Mouse (Mus musculus): ENCODE results near the gene Frmd6. TPM values are rescaled to one million over a fixed set of nuclear protein-coding genes. Genes with fewer than 3 reads are reported as not detected.

Gene Frmd6
- polyA plus RNA-seq, 1 experiment from 2014 or later, result 13.3 TPM

DNA sequence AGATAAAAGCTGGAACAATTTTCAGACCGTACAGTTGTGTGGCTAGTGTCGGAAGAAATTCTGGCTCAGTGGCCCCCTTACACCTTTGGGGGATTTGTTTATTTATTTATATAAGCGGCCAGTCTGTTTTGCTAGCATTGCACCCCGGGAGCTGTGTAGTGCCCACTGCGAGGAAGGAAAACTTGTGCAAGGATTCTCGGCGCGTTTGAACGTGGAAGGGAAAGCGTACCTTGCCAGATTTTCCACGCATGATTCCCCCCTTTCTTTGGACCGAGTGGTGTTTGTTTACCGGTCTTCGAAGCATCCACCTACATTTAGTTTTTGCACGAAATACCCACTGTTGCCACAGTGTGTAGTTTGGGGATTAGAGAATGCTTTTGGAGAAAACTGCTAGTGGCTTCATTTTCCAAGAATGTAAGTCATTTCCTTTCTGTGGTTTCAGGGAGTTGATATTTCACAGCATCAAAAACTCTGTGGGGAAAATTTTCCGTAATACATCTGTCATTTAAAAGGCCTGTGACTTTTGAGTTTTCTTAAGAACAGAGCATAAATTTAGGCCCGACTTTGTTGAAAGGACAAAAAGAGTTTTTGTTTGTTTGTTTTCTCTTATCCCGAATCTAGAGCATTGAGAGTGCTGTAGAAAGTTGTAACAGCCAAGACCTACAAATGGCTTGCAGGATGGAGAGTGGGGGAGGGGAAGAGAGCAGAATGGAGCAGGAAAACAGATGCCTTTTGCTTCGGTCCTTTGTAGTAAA lies 1.2 kb downstream of the Frmd6 start:
- H3K36me3 ChIP-seq (ENCODE audit: inconsistent target), result no peaks in the 10 kb centered on the region
- H3K4me3 ChIP-seq (ENCODE audit: inconsistent target), result peak overlapping the region; percentile 59
- H3K27ac ChIP-seq, result peak overlapping the region; percentile 15; the same call in 1 of the 2 replicates
- H3K79me2 ChIP-seq (ENCODE audit: inconsistent target), result peaks cover 45% of the 10 kb centered on the region
- WGBS (ENCODE audit: missing documents), result 8% methylated on average over 19 of the region's 19 CpGs

DNA sequence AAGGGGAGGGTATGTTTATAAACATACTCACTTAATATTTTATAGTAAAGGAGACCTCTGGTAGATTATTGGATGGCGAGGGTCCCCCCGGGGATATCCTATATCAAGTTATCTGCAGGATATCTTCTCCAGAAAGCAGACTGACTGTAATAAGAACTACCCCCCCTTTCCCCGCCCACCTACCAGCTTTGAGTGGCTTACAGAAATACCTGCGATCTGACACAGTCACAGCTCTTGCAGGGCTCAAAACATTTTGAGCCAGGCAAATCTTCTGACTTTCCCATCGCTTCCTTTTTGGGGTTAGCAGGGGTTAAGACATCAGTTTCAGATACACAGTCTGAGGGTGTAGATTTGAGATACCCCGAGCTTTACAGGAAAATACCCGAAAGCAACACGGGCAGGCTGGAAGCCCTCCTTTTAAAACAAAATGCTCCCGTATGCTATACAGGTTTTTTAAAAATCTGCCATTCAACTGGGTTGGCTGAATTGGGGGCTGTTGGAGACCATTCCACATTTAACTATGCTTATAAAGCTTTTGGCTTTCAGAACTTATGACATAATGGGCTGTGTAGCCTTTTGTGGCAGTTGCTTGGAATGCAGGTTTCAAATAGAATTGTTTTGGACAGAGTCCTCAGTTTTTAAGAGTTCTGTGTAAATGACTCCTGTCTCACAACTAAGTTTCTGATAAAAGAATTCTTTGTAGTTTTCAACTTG lies 2.0 kb downstream of the Frmd6 start:
- 41% methylated on average over 9 of the region's 9 CpGs for WGBS (ENCODE audit: missing documents)
- H3K4me3 ChIP-seq (ENCODE audit: inconsistent target), result no peak overlapping the region
- no peaks in the 10 kb centered on the region for H3K36me3 ChIP-seq (ENCODE audit: inconsistent target)
- peaks cover 45% of the 10 kb centered on the region for H3K79me2 ChIP-seq (ENCODE audit: inconsistent target)
- H3K27ac ChIP-seq, result no peak overlapping the region

DNA sequence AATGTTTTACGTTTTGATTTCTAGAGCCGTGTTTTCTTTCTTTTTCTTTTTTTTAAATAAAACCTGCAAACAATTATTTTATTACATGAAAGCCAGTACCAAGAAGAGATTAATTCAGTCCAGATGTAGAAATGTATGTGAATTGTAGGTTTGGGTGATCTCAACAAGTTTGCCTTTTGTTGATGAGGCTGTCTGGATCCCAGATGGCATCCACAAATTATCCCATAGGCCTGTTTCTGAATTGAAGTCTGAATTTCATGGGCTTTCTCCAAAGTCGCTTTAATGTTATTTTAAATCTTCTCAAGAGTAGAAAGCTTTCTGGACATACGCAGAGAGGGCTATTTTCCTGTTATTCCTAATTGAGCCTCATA lies 2.6 kb downstream of the Frmd6 start:
- Histone ChIP-seq H3K36me3 (ENCODE audit: inconsistent target) (no peaks in the 10 kb centered on the region), H3K4me3 (ENCODE audit: inconsistent target) (no peak overlapping the region), H3K27ac (no peak overlapping the region), H3K79me2 (ENCODE audit: inconsistent target) (peaks cover 45% of the 10 kb centered on the region)
- WGBS (ENCODE audit: missing documents), result 98% methylated on average over 4 of the region's 4 CpGs

DNA sequence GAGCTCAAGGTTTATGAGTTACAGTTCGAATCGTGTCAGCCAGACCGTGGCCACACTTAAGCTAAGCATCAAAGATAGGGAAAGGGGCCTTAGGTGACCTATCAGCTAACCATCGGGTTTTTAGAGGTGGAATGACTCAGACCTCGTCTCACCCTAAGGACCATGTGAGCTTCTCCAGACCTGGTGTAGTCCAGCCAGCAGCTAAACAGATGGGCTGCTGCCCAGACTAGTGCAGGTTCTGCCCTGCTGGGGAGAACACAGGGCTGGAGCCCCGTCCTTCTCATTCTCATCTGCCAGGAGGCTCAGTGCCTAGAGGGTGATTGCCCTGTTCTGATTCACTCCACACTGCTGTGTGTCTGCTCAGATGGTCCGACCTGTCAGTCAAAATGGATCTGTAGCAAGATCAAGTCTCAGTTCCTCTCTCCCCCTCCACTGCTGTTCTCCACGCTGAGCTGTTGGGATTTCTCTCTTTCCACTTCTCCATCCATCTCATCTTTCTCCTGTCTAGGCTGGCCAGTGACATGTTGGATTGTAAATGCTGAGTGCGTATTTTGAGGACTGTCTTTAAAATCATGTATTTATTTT lies 5.8 kb downstream of the Frmd6 start:
- WGBS (ENCODE audit: missing documents), result 68% methylated on average over 9 of the region's 9 CpGs
- Histone ChIP-seq H3K79me2 (ENCODE audit: inconsistent target) (peaks cover 55% of the 10 kb centered on the region), H3K4me3 (ENCODE audit: inconsistent target) (no peak overlapping the region), H3K36me3 (ENCODE audit: inconsistent target) (no peaks in the 10 kb centered on the region), H3K27ac (no peak overlapping the region)

DNA sequence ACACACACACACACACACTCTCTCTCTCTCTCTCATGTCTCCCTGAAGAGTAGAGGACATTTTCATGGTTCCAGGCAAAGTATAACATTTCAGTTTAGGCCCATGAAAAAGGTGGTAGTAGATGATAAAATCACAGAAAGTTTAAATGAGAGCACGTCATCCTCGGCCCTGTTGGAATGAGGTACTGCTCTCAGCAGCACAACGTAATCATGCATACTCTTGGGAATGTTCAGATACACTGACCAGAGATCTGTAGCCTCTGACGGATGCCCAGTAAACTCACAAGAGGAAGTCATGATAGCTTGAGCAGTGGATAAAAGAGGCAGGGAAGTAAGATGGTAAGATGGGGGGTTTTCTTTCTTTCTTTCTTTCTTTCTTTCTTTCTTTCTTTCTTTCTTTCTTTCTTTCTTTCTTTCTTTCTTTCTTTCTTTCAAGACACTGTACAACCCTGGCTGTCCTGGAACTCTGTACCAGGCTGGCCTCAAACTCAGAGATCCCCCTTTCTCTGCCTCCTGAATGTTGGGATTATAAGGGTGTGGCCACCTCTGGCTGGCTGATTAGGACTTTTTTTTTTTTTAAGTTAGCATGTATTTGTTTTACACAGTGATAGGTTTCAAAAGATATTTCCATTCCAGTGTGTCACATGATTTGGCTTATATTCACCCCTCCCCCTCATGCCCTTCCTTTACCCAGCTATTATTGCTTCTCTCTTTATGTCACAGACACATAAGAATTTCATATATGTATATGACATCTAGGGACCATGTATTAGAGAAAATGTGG lies 7.1 kb downstream of the Frmd6 start:
- H3K36me3 ChIP-seq (ENCODE audit: inconsistent target), result no peaks in the 10 kb centered on the region
- H3K27ac ChIP-seq, result no peak overlapping the region
- WGBS (ENCODE audit: missing documents), result 67% methylated on average over 4 of the region's 4 CpGs
- H3K79me2 ChIP-seq (ENCODE audit: inconsistent target), result peaks cover 44% of the 10 kb centered on the region
- H3K4me3 ChIP-seq (ENCODE audit: inconsistent target), result no peak overlapping the region

DNA sequence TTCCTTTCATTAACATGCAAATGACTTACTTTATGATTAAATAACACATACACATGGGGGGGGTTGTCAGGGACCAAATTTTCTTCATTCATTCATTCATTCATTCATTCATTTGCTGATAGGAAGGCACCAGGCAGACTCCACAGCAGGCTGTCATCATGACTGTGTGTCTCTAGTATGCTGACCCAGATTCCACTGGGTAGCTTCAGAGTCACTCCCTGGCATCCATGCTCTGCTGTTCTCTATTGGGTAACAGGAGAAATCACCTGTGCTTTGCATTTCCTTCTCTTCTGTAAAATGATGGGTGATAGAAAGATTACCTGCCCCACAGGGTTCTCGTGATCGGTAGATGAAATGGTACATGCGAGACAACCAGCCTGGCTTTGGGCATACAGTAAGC lies 7.7 kb downstream of the Frmd6 start:
- WGBS (ENCODE audit: missing documents), result 100% methylated on average over 3 of the region's 3 CpGs
- H3K4me3 ChIP-seq (ENCODE audit: inconsistent target), result no peak overlapping the region
- no peaks in the 10 kb centered on the region for H3K36me3 ChIP-seq (ENCODE audit: inconsistent target)
- H3K79me2 ChIP-seq (ENCODE audit: inconsistent target), result peaks cover 41% of the 10 kb centered on the region
- H3K27ac ChIP-seq, result no peak overlapping the region

DNA sequence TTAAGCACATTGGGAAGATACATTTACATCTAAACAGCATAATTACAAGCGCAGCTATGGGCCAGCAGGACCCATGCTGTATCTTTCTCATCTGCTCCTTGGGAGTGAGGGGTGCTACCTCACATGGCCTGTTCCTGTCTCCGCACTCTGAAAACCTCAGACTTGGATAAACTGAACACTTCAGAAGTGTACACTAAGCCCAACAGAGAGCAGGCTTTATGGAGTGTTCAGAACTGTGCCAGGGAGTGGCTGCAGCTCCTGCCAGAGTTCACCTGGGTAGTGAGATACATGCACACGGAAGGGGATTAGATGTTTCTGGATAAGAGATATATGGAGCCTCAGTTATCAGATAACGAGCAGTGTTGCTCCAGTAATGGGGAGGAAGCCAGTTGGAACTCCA lies 8.7 kb downstream of the Frmd6 start:
- 95% methylated on average over 4 of the region's 4 CpGs for WGBS (ENCODE audit: missing documents)
- H3K4me3 ChIP-seq (ENCODE audit: inconsistent target), result no peak overlapping the region
- H3K79me2 ChIP-seq (ENCODE audit: inconsistent target), result peaks cover 32% of the 10 kb centered on the region
- H3K36me3 ChIP-seq (ENCODE audit: inconsistent target), result no peaks in the 10 kb centered on the region
- H3K27ac ChIP-seq, result no peak overlapping the region

DNA sequence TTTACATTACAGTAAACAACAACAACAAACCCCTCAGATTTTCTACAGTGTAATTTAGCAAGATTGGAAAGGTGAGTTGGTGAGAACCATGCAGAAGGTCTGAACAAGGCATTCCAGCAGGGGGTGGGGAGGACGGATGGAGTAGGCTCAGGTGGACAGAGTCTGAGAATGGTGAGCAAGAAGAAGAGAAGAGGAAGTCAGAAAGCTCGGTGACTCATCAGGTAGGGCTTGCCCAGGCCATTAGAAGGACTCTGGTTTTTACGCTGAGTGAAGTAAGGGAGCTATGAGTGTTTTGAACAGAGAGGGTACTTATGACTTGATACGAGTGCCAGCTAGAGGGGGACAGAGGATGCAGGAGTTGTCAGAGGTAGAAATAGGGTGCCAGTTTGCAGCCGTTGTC lies 9.7 kb downstream of the Frmd6 start:
- H3K27ac ChIP-seq, result no peak overlapping the region
- no peak overlapping the region for H3K4me3 ChIP-seq (ENCODE audit: inconsistent target)
- 61% methylated on average over 5 of the region's 5 CpGs for WGBS (ENCODE audit: missing documents)

DNA sequence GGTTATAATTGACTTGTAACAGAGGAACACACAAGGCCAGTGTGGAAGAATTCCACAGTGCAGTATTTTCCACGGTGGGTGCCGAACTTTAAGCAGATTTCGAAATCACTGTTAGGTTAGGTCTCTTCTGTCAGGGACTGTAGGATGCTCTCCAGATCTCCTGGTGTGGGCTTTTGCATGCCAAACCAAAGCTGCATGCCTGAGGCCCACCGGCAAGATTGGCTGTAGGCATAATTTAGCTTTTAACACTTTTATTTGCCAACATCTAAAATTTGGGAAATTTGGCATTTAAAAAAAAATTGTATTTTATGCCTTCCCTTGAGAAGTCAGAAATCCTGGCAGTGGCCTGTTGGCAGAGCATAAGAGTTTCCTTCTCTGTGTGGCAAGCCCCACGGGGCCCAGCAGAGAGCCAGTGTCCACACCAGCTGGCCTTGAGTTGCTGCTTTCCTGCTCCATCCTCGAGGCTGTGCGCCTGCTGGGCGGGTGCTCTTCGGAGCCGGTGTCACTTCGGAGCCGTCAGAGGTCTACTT lies 12.5 kb downstream of the Frmd6 start:
- Histone ChIP-seq H3K79me2 (ENCODE audit: inconsistent target) (peaks cover 15% of the 10 kb centered on the region; the same call in 1 of the 2 replicates), H3K36me3 (ENCODE audit: inconsistent target) (no peaks in the 10 kb centered on the region), H3K4me3 (ENCODE audit: inconsistent target) (no peak overlapping the region), H3K27ac (no peak overlapping the region)
- WGBS (ENCODE audit: missing documents), result 86% methylated on average over 12 of the region's 12 CpGs

More for the DNA sequence above, 9.7 kb downstream of the Frmd6 start:
- H3K79me2 ChIP-seq (ENCODE audit: inconsistent target), result peaks cover 23% of the 10 kb centered on the region; the same call in 1 of the 2 replicates
- no peaks in the 10 kb centered on the region for H3K36me3 ChIP-seq (ENCODE audit: inconsistent target)

DNA sequence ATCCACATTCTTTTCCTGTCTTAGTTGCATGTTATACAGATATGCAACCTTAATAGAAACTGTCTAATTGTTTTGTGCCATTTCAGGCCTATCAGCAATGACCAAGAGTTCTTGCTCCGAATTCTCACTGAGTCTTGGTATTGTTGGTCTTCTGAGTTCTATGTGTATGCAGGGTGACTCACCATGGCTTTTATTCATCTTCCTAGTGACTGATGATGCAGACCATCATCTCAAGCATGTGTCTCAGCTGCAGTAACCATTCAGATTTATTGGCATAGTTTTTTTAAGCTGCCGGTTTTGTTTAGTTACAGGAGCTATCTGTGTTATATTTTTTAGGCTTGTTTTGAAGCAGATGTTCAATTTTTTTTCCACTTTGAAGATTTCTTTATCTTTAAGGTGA lies 20.1 kb downstream of the Frmd6 start:
- no peaks in the 10 kb centered on the region for H3K36me3 ChIP-seq (ENCODE audit: inconsistent target)
- peaks cover 4% of the 10 kb centered on the region for H3K79me2 ChIP-seq (ENCODE audit: inconsistent target)
- WGBS (ENCODE audit: missing documents), result 95% methylated on average over 2 of the region's 2 CpGs
- no peak overlapping the region for H3K4me3 ChIP-seq (ENCODE audit: inconsistent target)
- H3K27ac ChIP-seq, result no peak overlapping the region

DNA sequence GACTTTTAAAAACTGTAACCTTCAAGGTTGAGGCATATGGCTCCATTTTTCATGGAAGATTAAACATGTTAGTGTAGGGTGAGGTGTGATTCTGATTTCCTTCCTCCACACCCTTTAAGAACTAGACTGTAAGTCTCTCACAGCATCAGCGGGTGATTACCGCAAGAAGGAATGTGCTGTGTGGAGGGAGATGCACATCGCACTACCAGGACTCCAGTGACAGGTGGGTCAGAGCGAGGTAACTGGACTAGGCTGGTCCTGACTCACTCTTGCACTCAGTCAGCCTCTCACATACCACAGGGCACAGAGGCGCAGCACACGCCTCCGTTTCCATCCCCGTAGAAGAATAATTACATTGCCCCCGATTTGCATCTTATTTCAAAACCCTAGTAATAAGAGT lies 23.7 kb downstream of the Frmd6 start:
- no peak overlapping the region for H3K4me3 ChIP-seq (ENCODE audit: inconsistent target)
- WGBS (ENCODE audit: missing documents), result 94% methylated on average over 7 of the region's 9 CpGs
- H3K36me3 ChIP-seq (ENCODE audit: inconsistent target), result no peaks in the 10 kb centered on the region
- H3K27ac ChIP-seq, result no peak overlapping the region
- H3K79me2 ChIP-seq (ENCODE audit: inconsistent target), result peaks cover 4% of the 10 kb centered on the region

DNA sequence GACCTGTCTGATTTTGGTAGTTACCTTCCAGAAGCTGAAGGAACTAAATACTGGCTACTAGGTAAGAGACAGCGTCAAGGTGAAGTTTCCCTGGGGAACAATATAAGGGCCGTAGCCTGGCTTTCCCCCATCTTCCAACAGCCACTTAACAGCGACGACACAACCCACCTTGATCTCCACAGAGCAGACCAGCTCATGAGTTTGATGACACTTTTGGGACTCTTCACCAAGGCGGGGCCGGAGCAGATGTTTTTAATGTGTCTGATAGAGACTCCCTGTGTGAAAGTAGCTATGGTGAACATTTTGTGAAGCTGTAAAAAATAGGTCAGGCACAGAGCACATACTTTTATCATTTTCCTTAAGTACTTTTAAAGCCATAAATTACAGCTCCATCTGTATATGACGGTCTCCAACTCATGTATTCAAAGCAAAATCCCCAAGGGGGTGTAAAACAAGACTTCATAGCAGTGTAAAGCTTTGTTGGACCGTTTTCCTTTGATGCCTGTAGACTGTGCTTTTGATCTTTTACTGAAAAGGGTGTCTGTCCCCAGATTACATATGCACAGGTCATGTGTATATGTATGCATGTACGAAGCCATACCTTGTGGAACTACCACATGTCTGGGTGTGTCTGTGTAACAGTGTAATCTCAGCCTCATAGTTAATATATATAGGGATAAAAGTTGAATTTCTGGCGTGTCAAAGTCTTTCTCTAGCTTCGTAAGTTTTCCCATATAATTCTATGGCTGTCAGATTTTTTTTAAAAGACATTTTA lies 24.4 kb downstream of the Frmd6 start:
- Histone ChIP-seq H3K79me2 (ENCODE audit: inconsistent target) (peaks cover 4% of the 10 kb centered on the region), H3K27ac (no peak overlapping the region), H3K4me3 (ENCODE audit: inconsistent target) (no peak overlapping the region), H3K36me3 (ENCODE audit: inconsistent target) (no peaks in the 10 kb centered on the region)
- 97% methylated on average over 11 of the region's 11 CpGs for WGBS (ENCODE audit: missing documents)

DNA sequence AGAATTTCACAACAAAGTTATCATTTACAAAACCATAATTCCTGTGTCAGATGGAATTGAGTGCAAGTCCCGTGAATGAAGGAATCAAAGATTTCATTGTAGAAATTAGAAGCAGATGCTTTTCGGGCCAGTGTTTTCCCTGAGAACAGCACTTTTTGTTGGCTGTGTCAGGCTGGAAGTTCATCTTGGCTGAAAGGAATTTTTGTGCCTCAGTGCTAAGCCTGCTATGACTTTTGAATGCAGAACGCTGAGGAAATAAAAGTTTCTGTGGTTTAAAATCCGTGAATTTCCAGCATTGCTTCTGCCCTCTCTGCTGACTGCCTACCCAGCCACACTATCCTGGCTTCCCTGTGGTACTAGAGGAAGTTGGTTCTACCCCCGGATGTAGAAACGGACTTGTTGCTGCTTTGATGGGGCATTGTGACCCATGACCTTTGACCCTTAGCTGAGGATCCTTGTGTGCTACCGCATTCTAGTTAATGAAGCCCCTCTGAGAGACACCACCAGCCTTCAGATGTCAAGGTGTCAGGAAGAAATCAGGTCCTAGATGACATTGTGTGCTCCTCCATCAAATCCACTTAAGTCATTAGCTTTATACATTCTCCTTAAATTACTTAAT lies 26.1 kb downstream of the Frmd6 start:
- Histone ChIP-seq H3K4me3 (ENCODE audit: inconsistent target) (no peak overlapping the region), H3K79me2 (ENCODE audit: inconsistent target) (peaks cover 4% of the 10 kb centered on the region), H3K27ac (no peak overlapping the region), H3K36me3 (ENCODE audit: inconsistent target) (no peaks in the 10 kb centered on the region)
- 88% methylated on average over 7 of the region's 7 CpGs for WGBS (ENCODE audit: missing documents)

Data from macrophage (primary cell).